Mouse (Mus musculus) neutrophil, adult 5-6 weeks (primary cell): Measurements from ENCODE around the gene Lrp2. TPM values are rescaled to one million over a fixed set of nuclear protein-coding genes. Genes with fewer than 3 reads are reported as not detected.
"Not testable (repeated sequence)": the region's sequence is repeated elsewhere in the genome, so short reads cannot be mapped to it uniquely, and the experiment has no call there.

ENCODE experiments used
- ATAC-seq: fragments of 151-379, 151-347 bp; 2 replicates; pipeline ENCODE4 v1.8.0; 2017; ENCODE audit warnings: mild to moderate bottlenecking, moderate TSS enrichment; ENCODE audit not compliant: insufficient number of reproducible peaks, poor library complexity, low FRiP score, severe bottlenecking; ENCODE audit errors: extremely low read depth
- total RNA-seq: library from RNA; stranded (forward); fragments of 200-1000 nt; gene quantifications from 2 replicates; pipeline ENCODE4 v1.2.3, GENCODE M21; 2017

The Lrp2 gene
- total RNA-seq, 1 experiment from 2014 or later, result not detected

GRCm38 (mm10) chr2:69585191-69585885, 527 bp downstream of the Lrp2 start:
- no peak for ATAC-seq

DNA sequence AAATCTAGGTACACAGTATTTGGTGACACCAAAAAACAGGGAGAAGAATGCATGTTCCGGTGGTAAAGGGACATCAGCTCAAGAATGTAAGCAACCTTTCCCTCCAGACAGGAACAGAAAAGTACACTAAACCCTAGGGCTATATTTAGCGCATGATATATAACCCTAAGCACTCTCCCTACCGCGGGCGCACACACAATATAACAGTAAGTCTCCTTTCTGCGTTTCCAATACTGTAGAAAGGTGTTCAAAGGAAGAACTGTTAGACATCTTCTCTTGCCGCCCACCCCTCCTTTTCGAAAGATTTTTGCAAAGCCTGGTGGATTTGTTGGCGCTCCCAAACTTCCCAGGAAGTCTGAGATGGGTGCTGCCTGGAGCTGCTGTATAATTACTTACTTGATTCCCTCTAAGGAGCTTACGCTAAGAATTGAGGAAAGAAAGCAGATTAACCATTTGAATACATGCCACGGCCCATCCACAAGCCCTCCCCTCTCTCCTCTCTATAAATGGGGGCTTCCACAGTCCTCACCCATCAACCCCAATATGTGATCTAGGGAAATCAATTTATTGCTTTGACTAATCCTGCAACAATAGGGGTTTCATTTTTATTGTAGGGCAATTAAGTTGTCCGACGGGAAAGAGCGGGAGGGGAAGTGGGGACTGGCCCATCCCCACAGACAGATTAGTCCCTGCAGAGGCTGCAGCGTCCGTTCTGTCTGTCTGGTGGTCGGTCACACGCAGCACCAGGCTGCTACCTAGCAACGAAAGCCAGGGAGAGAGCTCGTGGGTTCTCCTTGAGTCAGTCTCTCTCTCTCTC, 1.5 kb downstream of the Lrp2 start:
- ATAC-seq, result no peak

GRCm38 (mm10) chr2:69582861-69583260, 3.0 kb downstream of the Lrp2 start:
- no peak for ATAC-seq

DNA sequence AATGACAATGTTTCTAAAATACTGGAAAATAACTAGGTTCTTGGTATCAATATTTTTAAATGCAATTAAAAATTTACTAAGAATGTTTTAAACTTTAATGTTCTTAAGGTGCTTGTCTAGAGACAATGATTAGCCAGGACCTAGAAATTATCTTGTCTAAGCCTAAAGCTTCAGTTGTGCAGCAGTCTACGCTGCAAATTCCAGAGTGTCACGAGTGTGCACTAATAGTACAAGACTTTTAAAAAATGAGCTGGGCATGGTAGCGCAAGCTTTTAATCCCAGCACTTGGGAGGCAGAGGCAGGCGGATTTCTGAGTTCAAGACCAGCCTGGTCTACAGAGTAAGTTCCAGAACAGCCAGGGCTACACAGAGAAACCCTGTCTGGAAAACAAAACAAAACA, 3.8 kb downstream of the Lrp2 start:
- ATAC-seq, result not testable (repeated sequence)

DNA sequence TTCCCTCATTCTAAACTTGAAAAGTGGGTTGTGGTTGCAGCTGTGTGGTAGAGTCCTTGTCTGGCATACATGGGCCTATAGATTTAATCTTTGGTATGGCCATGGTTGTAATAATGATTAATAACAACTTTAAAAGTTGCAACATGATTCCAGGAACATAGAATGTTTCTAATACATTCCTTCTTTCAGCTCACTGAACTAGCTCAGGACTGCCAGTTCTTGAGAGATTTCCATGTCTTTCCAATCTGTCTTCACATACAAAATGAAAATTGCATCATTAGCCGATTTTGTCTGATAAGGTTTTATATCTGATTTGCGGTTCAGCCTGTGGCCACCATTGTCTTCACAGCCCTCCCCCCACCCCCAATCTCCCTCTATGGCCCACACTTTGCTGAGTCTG, 5.8 kb downstream of the Lrp2 start:
- no peak for ATAC-seq

DNA sequence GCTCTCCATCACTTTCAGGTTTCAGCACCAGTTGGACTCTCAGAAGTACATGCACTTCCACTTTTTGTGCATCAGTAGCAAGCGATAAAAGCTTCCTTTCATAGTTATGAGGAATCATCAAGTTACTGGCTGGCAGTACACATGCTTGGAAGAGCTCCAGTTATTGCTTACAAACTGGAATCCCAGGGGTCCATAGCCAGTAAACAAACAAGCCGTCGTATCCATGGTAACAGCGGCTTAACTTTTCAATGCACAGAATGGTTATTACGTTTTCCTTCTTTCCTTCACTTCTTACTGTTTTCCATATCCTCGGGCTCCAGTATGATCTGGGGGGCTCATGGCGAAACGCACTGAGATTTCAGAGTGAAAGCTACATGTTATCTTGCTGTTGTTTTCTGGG, 7.7 kb downstream of the Lrp2 start:
- no peak for ATAC-seq

DNA sequence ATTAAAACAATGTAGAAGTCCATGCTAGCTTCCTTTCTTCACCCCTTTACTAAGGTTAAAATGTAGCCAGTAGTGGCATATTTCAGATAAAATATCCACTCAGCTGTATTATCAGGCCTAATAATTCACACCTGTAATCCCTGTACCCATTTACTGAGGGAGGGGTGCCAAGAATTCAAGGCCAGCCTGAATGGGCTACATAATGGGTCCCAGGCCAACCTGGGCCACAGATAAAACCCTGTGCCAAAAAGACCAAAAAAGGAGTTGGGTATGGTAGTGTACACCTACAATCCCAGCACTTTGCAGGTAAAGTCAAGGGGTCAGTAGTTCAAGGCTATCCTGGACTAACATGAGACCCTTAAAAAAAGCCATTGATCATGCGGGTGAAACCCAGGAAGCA, 9.3 kb downstream of the Lrp2 start:
- ATAC-seq, result no peak

DNA sequence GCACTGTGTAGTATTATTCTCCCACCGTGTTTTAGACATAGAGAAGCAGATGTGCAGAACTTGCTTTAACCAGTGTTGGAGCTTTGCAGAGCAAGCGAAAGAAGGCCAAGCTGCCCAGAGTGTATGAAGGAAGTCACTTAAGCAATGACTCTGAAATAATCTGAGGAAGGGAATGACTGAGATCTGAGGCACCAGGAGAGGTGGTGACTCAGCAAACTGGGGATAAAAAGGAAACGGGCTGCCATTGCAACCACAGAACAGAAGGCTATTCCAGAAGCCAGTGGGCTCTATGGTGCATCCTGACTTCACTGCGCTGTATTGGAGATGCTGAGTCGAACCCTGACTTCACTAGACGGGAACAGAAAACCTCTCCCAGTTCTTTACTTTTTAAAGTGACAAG, 10.9 kb downstream of the Lrp2 start:
- ATAC-seq, result no peak

- ATAC-seq, result no peak
These were observed 11.6 kb downstream of the Lrp2 start for GRCm38 (mm10) chr2:69574261-69574660.

GRCm38 (mm10) chr2:69573733-69574054, 12.2 kb downstream of the Lrp2 start:
- ATAC-seq, result no peak

- no peak for ATAC-seq
These were observed 12.7 kb downstream of the Lrp2 start for GRCm38 (mm10) chr2:69573038-69573732.

- ATAC-seq, result no peak
These were observed 15.3 kb downstream of the Lrp2 start for GRCm38 (mm10) chr2:69570556-69570955.

DNA sequence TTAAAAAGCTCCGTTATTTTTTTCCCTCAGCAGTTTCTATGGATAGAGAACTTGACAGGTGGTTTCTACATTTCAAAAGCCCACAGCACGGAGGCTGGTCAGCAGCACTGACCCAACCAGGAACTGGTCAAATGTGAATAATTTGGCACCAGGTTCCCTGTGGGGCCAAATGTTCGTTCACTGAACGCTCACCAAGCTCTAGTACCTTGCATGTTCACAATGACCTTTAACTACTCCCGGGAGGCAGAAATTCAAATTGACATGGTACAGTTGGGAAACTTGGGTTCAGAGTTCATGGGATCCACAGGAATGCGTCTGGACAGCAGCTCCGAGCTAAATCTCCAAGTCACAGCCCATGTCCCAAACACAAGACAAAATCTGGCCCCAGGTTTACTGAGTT, 19.6 kb downstream of the Lrp2 start:
- ATAC-seq, result no peak

DNA sequence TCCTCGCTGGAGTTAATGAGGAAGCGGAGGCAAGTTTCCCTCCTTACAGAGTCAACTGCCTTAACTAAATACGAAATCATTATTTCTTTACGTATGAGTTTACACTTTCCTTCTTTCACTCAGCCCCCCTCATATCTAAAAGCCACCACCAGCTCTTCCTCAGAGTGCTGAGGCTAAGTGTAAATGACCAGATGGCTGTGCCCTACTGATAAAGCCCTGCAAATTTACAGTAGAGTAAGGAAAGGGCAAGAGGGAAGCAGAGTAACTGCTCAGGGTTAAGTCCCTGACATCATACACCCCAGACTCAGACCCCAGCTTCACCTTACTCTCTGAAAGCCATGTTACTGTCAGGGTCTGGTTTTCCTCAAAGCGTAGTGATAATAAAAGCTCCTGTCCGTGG, 22.4 kb downstream of the Lrp2 start:
- no peak for ATAC-seq

- ATAC-seq, result no peak
These were observed 23.1 kb downstream of the Lrp2 start for GRCm38 (mm10) chr2:69562761-69563160.

DNA sequence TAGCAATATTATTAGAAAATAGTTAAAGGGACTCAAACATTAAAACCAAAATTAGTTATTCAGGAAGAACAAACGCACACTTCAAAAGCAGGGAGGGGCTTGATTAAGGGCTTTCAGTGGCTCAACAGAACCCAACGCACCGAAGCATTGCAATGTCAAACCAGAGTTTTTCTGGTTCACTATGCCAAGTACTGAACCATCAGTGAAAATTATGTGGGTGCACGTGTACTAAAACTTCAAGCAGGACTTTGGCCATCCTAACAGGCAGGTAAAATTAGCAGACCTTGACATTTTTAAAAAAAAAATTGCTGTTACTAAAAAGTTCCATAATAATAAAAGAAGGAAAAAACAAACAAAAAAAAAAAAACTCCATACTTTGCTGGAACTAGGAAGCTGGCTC, 25.6 kb downstream of the Lrp2 start:
- no peak for ATAC-seq

DNA sequence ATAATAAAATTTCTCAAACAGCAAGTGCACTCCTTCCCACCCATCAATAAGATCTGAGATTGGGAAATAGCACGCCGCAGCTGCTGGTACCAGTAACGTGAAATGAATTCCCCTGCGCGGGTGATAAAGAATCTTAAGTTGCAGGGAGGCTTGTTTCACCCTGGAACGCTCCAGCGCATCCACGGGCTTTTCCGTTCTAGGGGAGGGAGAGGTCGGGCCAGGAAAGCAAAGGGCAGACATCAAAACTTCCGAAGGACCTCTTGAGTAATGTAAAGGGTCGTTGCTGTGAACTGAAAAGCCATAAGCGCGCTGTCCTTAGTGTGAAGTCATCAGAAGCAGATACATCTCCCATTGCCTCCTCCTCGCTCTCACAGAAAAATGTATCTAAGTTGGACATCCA, 26.5 kb downstream of the Lrp2 start:
- ATAC-seq, result no peak

GRCm38 (mm10) chr2:69556686-69557085, 29.2 kb downstream of the Lrp2 start:
- no peak for ATAC-seq

DNA sequence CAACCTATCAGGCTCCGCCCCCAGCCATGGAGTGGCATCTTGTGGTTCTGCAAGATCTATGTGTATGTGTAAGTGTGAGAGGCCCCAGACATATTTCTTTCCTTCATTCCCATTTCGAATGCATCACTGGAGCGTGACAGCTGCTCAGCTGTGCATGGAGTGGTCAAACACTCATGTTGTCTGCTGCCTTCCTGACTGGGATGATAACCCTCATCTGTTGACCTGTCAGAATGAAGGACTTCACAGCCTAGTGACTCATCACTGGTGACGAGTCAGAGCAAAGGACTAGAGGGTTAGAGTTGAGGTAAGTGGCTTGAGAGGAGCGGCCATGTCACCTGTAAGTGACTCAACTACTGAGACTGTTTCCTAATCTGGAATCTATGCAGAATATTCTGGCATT, 34.2 kb downstream of the Lrp2 start:
- ATAC-seq, result no peak

GRCm38 (mm10) chr2:69546823-69547222, 39.0 kb downstream of the Lrp2 start:
- no peak for ATAC-seq
